Mouse (Mus musculus): ENCODE measurements around the gene Fancd2os. TPM values are rescaled to one million over a fixed set of nuclear protein-coding genes. Genes with fewer than 3 reads are reported as not detected.

Gene Fancd2os
- polyA plus RNA-seq, 2 experiments from 2014 or later: not detected

- ATAC-seq: peak; percentile 85
These were observed 4.1 kb upstream of the Fancd2os start, which contains the start of gene Brk1 for GRCm38 (mm10) chr6:113604432-113605223. TSS of gene Brk1 (plus strand) at chr6:113604772.

GRCm38 (mm10) chr6:113603993-113604392, 3.5 kb upstream of the Fancd2os start:
- no peak for ATAC-seq

GRCm38 (mm10) chr6:113602821-113603220, 2.3 kb upstream of the Fancd2os start:
- ATAC-seq: no peak

DNA sequence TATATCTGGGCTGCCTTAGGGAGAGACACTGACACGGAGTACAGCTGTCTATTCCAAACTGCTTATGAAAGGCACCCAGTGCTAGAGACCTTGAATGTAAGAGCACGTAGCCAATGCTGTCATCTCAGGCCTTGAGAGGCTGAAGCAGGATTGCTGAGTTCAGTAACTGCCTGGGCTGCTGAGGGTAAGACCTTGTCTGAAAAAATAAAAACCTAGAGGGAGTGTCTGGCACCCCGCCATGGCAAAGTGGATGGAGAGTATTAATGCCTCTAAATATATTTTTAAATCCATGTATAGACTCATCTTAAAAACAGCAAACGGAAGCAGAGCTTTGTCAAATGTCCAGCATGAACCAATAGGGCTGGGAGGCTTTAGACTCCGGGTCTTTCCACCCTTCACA, 682 bp downstream of the Fancd2os start:
- ATAC-seq: no peak

- ATAC-seq: no peak
These were observed 2.6 kb downstream of the Fancd2os start for GRCm38 (mm10) chr6:113597945-113598344.

DNA sequence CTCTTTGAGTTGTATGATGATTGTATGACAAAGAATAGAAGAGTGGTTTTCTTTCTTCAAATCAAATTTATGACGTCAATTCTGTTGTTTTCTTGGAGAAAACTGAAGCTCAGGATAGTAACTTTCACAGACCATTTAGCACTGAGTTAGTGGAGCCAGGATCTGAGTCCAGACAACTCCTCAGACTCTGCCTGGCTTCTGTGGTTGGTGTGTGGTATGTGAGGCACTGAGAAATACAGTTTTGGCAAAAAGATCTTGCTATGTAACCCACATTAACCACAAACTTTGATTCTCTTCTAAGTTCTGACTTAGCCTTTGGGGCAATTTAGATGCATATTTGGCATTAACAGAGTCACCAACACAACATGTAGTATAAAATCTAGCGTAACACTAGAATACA, 7.9 kb downstream of the Fancd2os start:
- no peak for ATAC-seq

GRCm38 (mm10) chr6:113586466-113587183, 13.9 kb downstream of the Fancd2os start:
- ATAC-seq: no peak

DNA sequence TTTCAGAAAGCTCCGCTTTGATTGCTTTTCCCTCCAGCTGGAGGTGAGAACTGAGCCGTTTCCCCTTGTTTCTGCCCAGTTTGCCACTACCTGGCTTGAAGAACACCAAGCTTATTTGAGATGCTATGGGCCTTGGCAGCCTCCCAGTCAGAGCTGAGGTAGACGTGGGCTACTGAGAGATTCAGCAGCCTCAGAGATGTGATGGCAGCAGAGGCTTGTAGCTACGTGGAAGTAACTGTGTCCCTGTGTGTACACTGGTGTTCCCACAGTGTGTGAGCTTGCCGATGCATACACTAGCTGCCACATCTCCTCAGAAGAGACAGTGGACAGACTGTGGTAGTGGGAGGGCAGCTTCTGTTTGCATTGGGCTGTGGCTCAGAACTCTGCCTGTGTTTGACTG, 15.4 kb downstream of the Fancd2os start:
- ATAC-seq: no peak

DNA sequence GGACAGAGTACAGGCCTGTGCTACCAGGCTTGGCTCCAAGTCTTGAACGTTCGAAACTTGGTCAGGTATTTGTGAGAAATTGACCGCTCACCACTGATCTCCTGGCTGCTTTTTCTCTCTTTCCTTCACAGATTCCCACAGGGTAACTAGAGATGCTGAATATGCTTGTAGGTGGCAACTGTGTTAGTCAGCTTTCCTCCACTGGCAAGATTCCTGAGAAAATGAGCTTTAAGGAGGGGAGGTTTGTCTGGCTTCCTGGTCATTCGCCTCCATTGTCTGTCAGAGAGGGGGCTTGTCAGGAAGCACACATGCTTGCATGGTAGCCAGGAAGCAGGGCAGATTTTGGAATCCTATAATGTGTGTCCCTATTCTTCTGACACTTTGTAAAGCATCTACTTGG, 17.5 kb downstream of the Fancd2os start:
- no peak for ATAC-seq

DNA sequence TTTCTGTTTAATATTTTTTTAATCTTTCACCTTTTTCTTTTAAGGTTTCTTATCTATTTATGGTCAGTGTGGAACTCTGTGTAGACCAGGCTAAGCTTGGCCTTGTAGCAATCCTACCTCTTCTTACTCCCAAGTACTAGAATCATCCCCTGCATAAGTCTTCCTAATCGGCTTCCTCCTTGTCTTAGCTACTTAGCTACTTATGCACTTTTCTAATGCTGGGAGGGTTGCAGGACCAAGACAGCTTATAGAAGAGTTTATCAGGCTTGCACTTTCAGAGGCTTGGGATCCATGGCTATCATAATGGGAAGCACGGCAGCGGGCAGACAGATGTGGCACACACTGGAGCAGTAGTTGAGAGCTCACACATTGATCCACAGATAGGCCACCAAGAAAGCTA, 21.2 kb downstream of the Fancd2os start:
- no peak for ATAC-seq

DNA sequence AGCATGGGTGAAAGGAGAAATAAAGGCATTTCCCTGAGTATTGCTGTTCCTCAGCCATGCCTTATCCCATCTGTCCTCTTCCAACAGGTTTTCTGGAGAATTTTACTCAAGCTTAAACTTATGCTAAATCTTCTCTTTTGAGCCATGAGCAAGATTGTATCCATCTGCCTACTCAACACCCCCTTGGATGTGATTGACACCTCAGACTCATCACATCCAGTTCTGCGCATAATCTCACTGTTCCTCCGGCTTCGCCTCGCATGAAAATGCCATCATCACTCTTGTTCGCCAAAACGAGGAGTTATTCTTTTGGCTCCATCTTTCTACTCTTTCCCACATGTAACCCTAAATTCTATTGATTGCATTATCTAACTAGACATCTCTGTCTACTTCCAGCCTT, 24.5 kb downstream of the Fancd2os start:
- ATAC-seq: no peak

- ATAC-seq: no peak
These were observed 36.0 kb downstream of the Fancd2os start for GRCm38 (mm10) chr6:113564557-113564956.

DNA sequence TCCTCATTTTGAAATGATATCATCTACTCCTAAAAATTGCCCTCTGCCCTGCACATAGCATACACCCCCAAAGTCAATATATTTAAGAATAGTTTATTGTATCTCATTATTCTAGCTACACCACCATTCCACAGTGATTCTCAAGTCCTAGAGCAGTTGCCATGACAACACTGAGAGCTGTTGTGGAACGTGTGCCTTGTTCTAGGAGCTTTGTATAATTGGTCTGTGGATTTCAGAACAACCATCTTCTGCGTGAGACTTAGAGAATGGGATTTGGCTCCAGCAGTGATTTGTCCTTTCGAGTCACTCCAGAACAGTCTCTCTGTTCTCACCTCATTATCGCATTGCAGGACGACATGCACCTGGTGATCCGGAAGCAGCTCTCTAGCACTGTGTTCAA, 40.8 kb downstream of the Fancd2os start:
- ATAC-seq: no peak

Other genes with a start within 250 kb of the Fancd2os start
- 10 to 100 TPM; 39.2 to 47.5 TPM for gene Tada3, start 222.8 kb downstream of the Fancd2os start, polyA plus RNA-seq (2017; shearing (Covaris generic))
- 100 to 1,000 TPM; 574 to 794 TPM for gene Arpc4, start 222.6 kb downstream of the Fancd2os start, polyA plus RNA-seq (2017; shearing (Covaris generic))
- gene Ttll3, start 211.5 kb downstream of the Fancd2os start, polyA plus RNA-seq (2017; shearing (Covaris generic)): 10 to 100 TPM; 22.7 to 24.0 TPM
- gene Rpusd3, start 181.4 kb downstream of the Fancd2os start, polyA plus RNA-seq (2017; shearing (Covaris generic)): 10 to 100 TPM in 1 of 2 experiments, 1 to 10 TPM in 1; 9.8 to 10.2 TPM
- gene Cidec, start 165.0 kb downstream of the Fancd2os start, polyA plus RNA-seq (2017; shearing (Covaris generic)): not detected
- 10 to 100 TPM; 54.9 to 66.3 TPM for gene Jagn1, start 158.1 kb downstream of the Fancd2os start, polyA plus RNA-seq (2017; shearing (Covaris generic))
- gene Il17re, start 142.2 kb downstream of the Fancd2os start, polyA plus RNA-seq (2017; shearing (Covaris generic)): 1 to 10 TPM in 1 of 2 experiments, not detected in 1; 1.2 TPM
- not detected for gene Il17rc, start 129.3 kb downstream of the Fancd2os start, polyA plus RNA-seq (2017; shearing (Covaris generic))
- gene Creld1, start 117.4 kb downstream of the Fancd2os start, polyA plus RNA-seq (2017; shearing (Covaris generic)): 1 to 10 TPM; 7.3 to 8.4 TPM
- not detected for gene Prrt3, start 98.8 kb downstream of the Fancd2os start, polyA plus RNA-seq (2017; shearing (Covaris generic))
- 10 to 100 TPM; 56.2 to 68.2 TPM for gene Emc3, start 69.1 kb downstream of the Fancd2os start, polyA plus RNA-seq (2017; shearing (Covaris generic))
- 1 to 10 TPM; 2.0 to 3.2 TPM for gene Fancd2, start 69.0 kb downstream of the Fancd2os start, polyA plus RNA-seq (2017; shearing (Covaris generic))
- gene Brk1, start 4.1 kb upstream of the Fancd2os start, polyA plus RNA-seq (2017; shearing (Covaris generic)): 100 to 1,000 TPM; 273 to 296 TPM
- gene Vhl, start 23.2 kb upstream of the Fancd2os start, polyA plus RNA-seq (2017; shearing (Covaris generic)): 10 to 100 TPM; 10.4 to 17.3 TPM
- gene Irak2, start 37.8 kb upstream of the Fancd2os start, polyA plus RNA-seq (2017; shearing (Covaris generic)): 10 to 100 TPM; 27.3 to 40.1 TPM
- gene Tatdn2, start 96.3 kb upstream of the Fancd2os start, polyA plus RNA-seq (2017; shearing (Covaris generic)): 1 to 10 TPM; 3.6 to 10.0 TPM
- not detected for gene Ghrl, start 119.2 kb upstream of the Fancd2os start, polyA plus RNA-seq (2017; shearing (Covaris generic))
- 100 to 1,000 TPM; 143 to 177 TPM for gene Sec13, start 140.0 kb upstream of the Fancd2os start, polyA plus RNA-seq (2017; shearing (Covaris generic))